Mouse (Mus musculus) ovary, adult 18-20 months (tissue): ENCODE measurements around the gene Rab19.
"Not testable (repeated sequence)": the region's sequence is repeated elsewhere in the genome, so short reads cannot be mapped to it uniquely, and the experiment has no call there.

Experiments
- DNase-seq: peaks from one replicate; pipeline ENCODE4 v3.0.0; 2022; ENCODE audit warnings: low spot score, mixed read lengths

Gene Rab19

DNA sequence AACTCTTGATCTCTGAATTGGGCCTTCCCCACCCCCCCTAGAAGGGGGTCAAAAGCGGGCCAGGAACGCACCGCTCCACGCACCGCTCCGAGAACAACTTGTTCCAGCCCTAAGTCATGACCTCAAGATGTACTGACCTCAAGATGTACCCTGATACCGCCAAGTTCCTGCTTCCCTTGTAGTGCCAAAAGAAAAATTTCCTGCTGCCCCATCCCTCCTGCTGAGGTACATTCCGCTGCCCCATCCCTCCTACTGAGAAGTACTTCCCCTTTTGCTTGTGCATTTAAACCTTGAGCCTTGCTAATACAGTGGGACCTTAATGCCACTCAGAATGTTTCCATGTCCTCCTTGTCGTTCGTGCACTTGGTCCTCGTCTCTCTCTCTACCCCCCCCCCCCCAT lies 49.7 kb downstream of the Rab19 start:
- no peak for DNase-seq

DNA sequence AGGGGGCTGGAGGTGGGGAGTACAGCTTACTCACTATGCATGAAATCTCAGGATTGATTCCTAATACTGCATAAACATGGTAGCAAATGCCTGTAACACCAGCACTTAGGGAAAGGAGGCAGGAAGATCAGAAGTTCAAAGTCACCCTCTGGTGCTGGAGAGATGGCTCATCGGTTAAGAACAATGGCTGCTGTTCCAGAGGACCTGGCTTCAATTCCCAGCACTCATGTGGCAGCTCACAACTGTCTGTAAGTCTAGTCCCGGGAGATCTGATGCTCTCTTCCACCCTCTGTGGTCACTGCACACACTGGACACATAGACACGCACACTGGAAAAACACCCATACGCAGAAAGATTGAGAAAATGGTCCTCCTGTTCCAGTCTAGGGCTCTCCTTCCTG lies 52.2 kb downstream of the Rab19 start:
- no peak for DNase-seq

DNA sequence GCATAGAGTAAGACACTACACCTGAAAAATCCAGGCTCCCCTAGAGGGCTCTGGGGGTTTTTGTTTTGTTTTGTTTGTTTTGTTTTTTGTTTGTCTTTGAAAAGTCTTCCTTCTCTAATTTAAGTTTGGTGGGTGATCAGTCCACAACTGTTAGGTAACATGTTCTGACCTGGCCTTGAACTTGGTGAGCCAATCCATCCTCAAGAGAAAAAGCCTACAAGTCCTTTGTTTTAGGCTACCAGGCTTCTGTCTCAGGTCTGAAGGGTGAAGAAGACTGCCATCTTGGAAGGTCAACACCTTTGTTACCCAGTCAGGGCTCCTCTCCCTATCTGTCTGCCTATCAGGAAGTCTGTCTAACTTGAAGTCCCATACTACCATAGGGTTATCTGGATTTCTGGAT lies 52.7 kb downstream of the Rab19 start:
- no peak for DNase-seq

DNA sequence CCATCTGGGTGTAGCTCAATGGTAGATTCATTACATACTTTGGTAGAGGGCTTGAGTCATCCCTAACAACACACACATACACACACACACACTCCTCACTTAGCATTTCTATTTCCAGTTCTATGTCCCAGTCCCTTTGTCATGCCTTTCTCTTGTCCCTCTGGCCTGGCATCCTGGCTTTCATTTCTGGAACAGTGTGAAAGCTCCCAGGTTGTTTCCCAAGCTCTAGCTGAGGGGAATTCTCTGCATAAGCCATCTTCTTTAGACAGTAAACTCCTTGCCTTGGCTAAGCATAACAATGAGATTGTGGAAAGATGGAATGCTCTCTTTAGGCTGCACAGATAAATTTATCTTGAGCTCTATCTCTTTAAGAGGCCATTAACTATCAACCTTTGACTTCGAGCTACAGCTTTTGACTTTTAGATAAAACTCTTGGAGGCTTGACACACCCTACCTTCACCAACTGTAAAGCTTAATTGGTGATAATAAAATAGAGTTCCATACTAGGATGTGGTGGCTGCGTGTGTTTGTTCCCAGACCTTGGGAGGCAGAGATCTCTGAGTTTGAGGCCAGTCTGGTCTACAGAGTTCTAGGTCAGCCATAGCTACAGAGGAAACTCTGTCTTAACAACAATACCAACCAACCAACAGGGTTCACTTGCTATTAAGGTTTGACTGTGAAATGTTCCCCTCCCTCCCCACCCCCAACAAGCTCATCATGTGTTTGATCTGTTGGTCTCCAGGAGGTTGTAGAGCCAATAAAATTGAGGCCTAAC lies 53.3 kb downstream of the Rab19 start:
- no peak for DNase-seq

DNA sequence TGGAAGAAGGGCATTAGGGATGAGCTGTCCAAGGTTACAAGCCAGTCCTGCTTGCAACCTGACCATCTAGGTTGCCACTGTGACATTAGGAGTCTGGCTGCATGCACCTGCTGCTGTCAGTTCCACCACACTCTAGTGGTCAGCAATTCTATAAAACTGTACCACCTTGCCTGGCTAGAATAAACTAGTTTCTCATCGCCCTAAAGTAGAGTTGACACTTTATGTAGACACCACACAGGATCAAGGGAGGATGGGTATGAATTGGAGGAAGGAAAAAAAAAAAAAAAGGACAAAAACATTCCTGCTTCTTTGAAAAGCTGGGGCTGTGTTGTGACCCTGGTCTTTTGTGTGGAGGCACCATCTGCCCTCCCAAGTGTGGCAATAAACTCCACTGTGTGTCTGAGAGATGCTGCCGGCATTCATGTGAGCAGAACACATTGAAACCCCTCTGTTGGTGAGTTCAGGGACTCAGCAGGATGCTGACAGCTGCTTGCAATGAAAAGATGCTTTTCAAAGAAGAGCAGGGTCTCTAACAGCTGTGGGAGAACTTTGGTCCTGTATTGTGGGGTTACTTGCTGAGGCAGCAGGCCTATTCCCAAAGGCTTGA lies 54.0 kb downstream of the Rab19 start:
- DNase-seq: no peak

DNA sequence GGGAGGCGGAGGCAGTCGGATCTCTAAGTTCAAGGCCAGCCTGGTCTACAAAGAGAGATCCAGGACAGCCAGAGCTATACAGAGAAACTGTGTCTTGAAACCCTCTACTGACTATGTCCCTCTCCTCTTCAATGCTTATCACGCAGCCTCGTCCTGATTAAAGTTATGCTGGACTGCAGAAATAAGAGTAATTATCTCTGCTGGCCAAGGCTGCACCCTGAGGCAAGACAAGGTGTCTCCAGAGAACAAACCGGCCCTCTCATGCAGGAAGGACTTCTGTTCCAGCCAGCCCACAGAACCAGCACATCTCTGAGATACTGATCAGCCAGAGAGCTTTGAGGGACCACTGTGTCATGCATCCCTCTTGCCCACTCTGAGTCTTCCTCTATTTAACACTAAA lies 54.9 kb downstream of the Rab19 start:
- DNase-seq: no peak

DNA sequence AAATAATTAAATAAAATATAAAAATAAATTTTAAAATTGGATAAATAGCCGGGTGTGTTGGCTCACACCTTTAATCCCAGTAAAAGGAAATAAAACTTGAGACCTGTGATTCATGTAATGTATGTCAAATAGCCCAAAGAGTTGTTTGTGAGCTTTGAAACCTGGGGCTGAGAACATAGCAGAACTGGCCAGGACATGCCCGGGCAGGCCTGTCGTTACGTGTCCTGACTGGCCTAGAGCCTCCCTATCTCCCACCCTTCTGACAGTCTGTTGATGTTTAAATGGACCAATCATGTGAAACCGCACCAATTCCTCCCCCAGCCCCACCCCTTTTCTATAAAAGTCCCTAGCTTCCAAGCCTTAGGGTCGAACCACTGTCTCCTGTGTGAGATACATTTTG lies 56.5 kb downstream of the Rab19 start:
- DNase-seq: not testable (repeated sequence)
